Mouse (Mus musculus) heart, adult 2 months (tissue): Measurements from ENCODE around the gene Rab14. TPM values are rescaled to one million over a fixed set of nuclear protein-coding genes. Genes with fewer than 3 reads are reported as not detected.

Experiments used
- DNase-seq, 2 experiments: peaks; one replicate each; pipeline ENCODE4 v3.0.0; 2021
- H3K27ac ChIP-seq: fragments of 200-600 bp; 2 replicates; pipeline ENCODE4 v1.8.1; 2022
- H3K27me3 ChIP-seq: fragments of 200-500 bp; 2 replicates; pipeline ENCODE4 v1.6.1; 2012; ENCODE audit warnings: mild to moderate bottlenecking, low read length, inconsistent platforms, mixed read lengths; ENCODE audit not compliant: control insufficient read depth, insufficient read depth
- H3K36me3 ChIP-seq: fragments of 200-500 bp; 2 replicates; pipeline ENCODE4 v1.6.1; 2012; ENCODE audit warnings: low read length, inconsistent platforms; ENCODE audit not compliant: control insufficient read depth, insufficient read depth
- H3K4me1 ChIP-seq: fragments of 200-500 bp; 2 replicates; pipeline ENCODE4 v1.6.1; 2011; ENCODE audit warnings: low read length; ENCODE audit not compliant: control insufficient read depth, insufficient read depth
- H3K4me3 ChIP-seq: fragments of 200-600 bp; 2 replicates; pipeline ENCODE4 v1.8.1; 2022
- H3K79me2 ChIP-seq: fragments of 200-500 bp; replicated peaks from 2 replicates; pipeline ENCODE4 v1.6.1; 2012; ENCODE audit warnings: mild to moderate bottlenecking, inconsistent platforms, low read length, moderate library complexity, mixed read lengths; ENCODE audit not compliant: control insufficient read depth, insufficient read depth
- H3K9ac ChIP-seq: fragments of 200-500 bp; 2 replicates; pipeline ENCODE4 v1.6.1; 2012; ENCODE audit warnings: low read depth, mild to moderate bottlenecking, control low read depth, inconsistent platforms, low read length, mixed read lengths
- CTCF ChIP-seq: fragments of 200-600 bp; IDR thresholded peaks from 2 replicates; pipeline ENCODE4 v1.8.1; 2022; ENCODE audit warnings: antibody characterized with exemption, mild to moderate bottlenecking, moderate library complexity
- EP300 ChIP-seq: fragments of 200-500 bp; IDR thresholded peaks from 2 replicates; pipeline ENCODE4 v1.6.1; 2011; ENCODE audit warnings: low read depth, low read length, control low read depth; ENCODE audit not compliant: insufficient read depth
- POLR2A ChIP-seq: fragments of 200-500 bp; IDR thresholded peaks from 2 replicates; pipeline ENCODE4 v1.6.1; 2011; ENCODE audit warnings: mild to moderate bottlenecking, low read depth, low read length, control low read depth; ENCODE audit not compliant: insufficient read depth
- WGBS: fragments of 180-500 bp; shearing (Covaris S2); methylation state at CpG from one replicate; pipeline ENCODE4 v1.1.7; 2018; 5-methylcytosine and 5-hydroxymethylcytosine counted together
- intact Hi-C: fragments of 180-260 bp; cut with DNase I; formaldehyde crosslinking; loops from one replicate; pipeline ENCODE4 v1.15.1; 2025
- polyA plus RNA-seq: library from polyadenylated mRNA; depleted of rRNA; stranded (reverse); fragments of >200 nt; gene quantifications from 2 replicates; pipeline ENCODE4 v1.2.3, GENCODE M21; 2012
- total RNA-seq, 2 experiments: library from RNA; stranded (reverse); gene quantifications; 2 replicates each; pipeline ENCODE4 v1.2.3; 2021

Rab14 gene
- total and polyA plus RNA-seq, 3 experiments: 61.4 to 135 (median 129) TPM

DNA sequence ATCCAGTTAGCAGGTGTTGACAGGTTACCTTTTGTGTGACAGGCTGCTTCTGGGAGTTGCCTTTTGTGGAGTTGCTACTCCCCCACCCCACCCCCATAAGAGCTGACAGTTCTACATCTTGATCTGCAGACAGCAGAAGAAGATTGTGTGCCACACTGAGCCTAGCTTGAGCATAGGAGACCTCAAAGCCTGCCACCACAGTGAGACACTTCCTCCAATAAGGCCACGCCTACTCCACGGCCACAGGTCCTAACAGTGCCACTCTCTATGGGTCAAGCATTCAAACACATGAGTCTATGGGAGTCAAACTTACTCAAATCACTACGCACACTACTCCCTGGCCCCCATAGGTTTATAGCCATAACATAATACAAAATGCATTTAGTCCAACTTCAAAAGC, 17.8 kb upstream of the Rab14 start:
- Histone ChIP-seq H3K27ac (no peak overlapping the region), H3K9ac (no peak overlapping the region), H3K4me3 (no peak overlapping the region), H3K27me3 (no peaks in the 10 kb centered on the region), H3K36me3 (no peaks in the 10 kb centered on the region), H3K4me1 (no peaks in the 10 kb centered on the region), H3K79me2 (no peaks in the 10 kb centered on the region)
- no peak for DNase-seq
- WGBS: 97% methylated on average over 3 of the region's 3 CpGs
- intact Hi-C loops: no loop called here
- TF ChIP-seq EP300: no peak
- TF ChIP-seq CTCF: no peak
- TF ChIP-seq POLR2A: no peak

DNA sequence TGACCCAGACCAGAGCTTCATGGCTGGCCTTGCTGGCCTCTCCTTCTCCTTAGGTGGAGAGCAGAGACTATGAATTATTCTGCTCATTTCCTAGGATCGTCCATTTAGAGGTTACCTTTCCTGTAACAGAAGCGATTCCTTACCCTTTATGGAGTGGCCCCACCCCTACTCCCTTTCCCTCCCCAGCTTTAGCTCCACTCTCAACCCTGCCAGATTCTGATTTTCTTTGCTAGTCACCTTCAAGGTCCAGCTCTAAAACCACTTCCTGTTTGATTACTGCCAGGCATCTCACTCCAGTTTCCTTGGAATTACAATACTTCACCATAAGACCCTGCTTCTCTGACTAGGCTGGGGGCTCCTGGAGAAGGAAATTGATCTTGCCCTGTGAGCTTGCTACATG, 15.8 kb upstream of the Rab14 start:
- H3K79me2 ChIP-seq: no peaks in the 10 kb centered on the region
- WGBS: 53% methylated on average over 2 of the region's 2 CpGs
- intact Hi-C loops: no loop called here
- no peak overlapping the region for H3K4me3 ChIP-seq
- H3K27ac ChIP-seq: no peak overlapping the region
- no peak for DNase-seq
- H3K9ac ChIP-seq: no peak overlapping the region
- H3K27me3 ChIP-seq: no peaks in the 10 kb centered on the region
- no peaks in the 10 kb centered on the region for H3K36me3 ChIP-seq
- TF ChIP-seq POLR2A: no peak
- no peak for TF ChIP-seq CTCF
- TF ChIP-seq EP300: no peak
- H3K4me1 ChIP-seq: no peaks in the 10 kb centered on the region

DNA sequence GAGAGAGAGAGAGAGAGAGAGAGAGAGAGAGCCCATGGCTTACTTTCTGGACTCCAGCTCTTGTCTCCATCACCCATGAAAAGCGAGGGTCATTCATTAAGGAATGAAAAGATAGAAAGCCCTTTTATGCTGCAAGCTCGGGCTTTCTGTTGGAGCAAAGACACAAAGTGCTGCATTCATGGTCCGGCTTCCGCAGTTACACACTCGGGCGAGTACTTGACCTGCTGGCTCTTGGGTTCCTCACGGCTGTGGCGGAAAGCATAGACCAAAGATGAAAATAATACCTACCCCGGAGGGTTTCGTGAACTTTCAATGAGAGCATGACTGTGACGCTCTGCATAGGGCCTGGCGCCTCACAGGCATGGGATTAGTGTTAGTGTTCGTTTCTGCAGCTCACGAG, 14.4 kb upstream of the Rab14 start:
- 89% methylated on average over 14 of the region's 14 CpGs for WGBS
- TF ChIP-seq CTCF: no peak
- no peak for TF ChIP-seq EP300
- no peak for TF ChIP-seq POLR2A

DNA sequence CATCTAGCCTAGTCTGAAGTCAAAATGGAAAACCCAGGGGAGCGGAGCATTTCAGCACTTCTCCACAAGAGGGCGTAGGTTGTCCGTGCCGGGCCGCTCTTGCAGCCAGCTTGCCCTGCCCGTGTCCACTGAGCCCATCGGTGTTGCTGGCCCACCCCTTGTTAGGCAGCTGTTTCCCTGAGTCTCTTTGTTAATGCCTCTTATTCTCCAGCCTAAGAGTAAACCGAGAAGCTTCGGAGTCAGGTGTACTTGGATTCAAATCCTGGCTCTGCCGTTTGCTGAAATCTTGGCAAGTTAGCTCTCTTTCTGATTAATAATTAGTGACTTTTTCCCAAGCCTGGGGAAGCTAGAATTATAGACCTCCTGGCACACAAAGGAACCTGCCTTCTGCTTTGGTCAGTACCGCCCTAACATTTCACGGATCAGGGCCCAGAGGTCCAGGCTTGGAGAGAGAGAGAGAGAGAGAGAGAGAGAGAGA, 14.0 kb upstream of the Rab14 start:
- intact Hi-C loops: loop anchor here (1.0 kb wide), 1 partner anchor 55 kb away; no protein-coding TSS in a partner anchor
- no peaks in the 10 kb centered on the region for H3K4me1 ChIP-seq
- no peak for TF ChIP-seq POLR2A
- TF ChIP-seq CTCF: peak; percentile 99; the same call in 1 of the 2 replicates
- 0 out of 2 replicates have a peak, but pooled peaks have one; percentile 45 for TF ChIP-seq EP300
- no peaks in the 10 kb centered on the region for H3K36me3 ChIP-seq
- H3K79me2 ChIP-seq: no peaks in the 10 kb centered on the region
- no peak overlapping the region for H3K27ac ChIP-seq
- DNase-seq: peak; percentile 82 to 87
- no peak overlapping the region for H3K9ac ChIP-seq
- no peak overlapping the region for H3K4me3 ChIP-seq
- no peaks in the 10 kb centered on the region for H3K27me3 ChIP-seq
- 10% methylated on average over 12 of the region's 12 CpGs for WGBS

More for the DNA sequence above, 14.4 kb upstream of the Rab14 start:
- no peaks in the 10 kb centered on the region for H3K4me1 ChIP-seq
- intact Hi-C loops: no loop called here
- H3K27me3 ChIP-seq: no peaks in the 10 kb centered on the region
- H3K4me3 ChIP-seq: no peak overlapping the region
- no peaks in the 10 kb centered on the region for H3K36me3 ChIP-seq
- no peaks in the 10 kb centered on the region for H3K79me2 ChIP-seq
- H3K9ac ChIP-seq: no peak overlapping the region
- no peak overlapping the region for H3K27ac ChIP-seq
- DNase-seq: peak in 1 of 2 experiments; percentile 11

DNA sequence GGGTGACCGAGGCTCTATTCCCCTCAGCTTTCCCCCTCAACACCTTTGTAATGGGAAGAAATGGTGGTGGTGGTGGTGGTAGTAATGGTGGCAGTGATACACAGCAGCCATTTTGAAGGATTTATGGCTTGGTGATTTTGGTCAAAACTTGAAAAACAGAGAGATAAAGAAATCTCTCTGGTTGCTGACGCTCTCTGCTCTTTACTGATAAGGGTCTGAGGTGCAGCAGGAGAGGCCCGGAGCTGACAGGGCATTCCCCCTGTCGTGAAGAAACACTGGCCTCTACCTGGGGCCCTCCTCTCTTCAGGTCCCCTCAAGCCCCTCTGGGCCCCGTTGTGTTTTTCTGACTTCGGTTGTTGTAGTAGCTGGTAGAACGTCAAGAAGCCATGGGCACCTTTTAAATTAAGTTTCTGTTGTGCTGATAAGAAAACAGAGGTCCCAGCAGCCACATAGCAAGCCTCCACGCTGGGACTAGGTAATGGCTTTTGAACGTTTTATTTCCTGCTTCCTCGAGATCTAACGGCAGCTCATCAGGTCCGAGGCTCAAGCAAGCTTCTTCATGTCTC, 12.5 kb upstream of the Rab14 start:
- peak in 1 of 2 experiments; percentile 12 for DNase-seq
- H3K9ac ChIP-seq: no peak overlapping the region
- 72% methylated on average over 12 of the region's 12 CpGs for WGBS
- intact Hi-C loops: no loop called here
- no peak overlapping the region for H3K27ac ChIP-seq
- H3K4me3 ChIP-seq: no peak overlapping the region
- H3K4me1 ChIP-seq: no peaks in the 10 kb centered on the region
- no peak for TF ChIP-seq EP300
- TF ChIP-seq POLR2A: no peak
- TF ChIP-seq CTCF: no peak
- H3K79me2 ChIP-seq: no peaks in the 10 kb centered on the region
- H3K27me3 ChIP-seq: no peaks in the 10 kb centered on the region
- no peaks in the 10 kb centered on the region for H3K36me3 ChIP-seq

DNA sequence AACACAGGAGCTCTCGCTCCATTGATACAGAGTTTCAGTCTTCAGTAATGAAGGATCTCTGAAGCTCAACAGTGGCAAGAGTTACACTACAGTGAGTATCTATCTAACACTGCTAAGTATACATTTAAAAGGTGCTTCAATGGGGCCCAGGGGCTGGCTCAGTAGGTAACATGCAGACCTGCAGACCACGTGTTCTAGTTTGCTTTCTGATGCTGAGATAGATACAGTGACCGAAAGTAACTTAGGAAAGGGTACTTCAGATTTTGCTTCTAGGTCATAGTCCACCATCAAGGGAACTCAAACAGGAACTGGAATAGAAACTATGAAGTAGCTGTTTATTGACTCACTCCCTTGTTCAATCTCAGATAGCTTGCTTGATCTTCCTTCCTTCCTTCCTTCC, 10.8 kb upstream of the Rab14 start:
- intact Hi-C loops: no loop called here
- no peaks in the 10 kb centered on the region for H3K79me2 ChIP-seq
- H3K4me3 ChIP-seq: no peak overlapping the region
- H3K9ac ChIP-seq: no peak overlapping the region
- DNase-seq: no peak
- no peaks in the 10 kb centered on the region for H3K4me1 ChIP-seq
- no peaks in the 10 kb centered on the region for H3K36me3 ChIP-seq
- H3K27me3 ChIP-seq: no peaks in the 10 kb centered on the region
- no peak for TF ChIP-seq POLR2A
- TF ChIP-seq CTCF: no peak
- no peak for TF ChIP-seq EP300
- H3K27ac ChIP-seq: no peak overlapping the region
- 80% methylated on average over 3 of the region's 3 CpGs for WGBS
